Comparison of ENCODE assay signal across 8 mouse cellular contexts in genomic region chr4:43045285-43045658, GRCm38 (mm10). TPM values are rescaled to one million over a fixed set of nuclear protein-coding genes. Genes with fewer than 3 reads are reported as not detected.
DNase-seq lines count a peak whose midpoint lies in the region; ATAC-seq and TF ChIP-seq lines count a peak whose summit lies in the region.

No protein-coding gene starts in this region.

- no peaks in the 10 kb centered on the region for H3K9me3 ChIP-seq in heart, embryonic 10.5 days
- no peaks in the 10 kb centered on the region for H3K9me3 ChIP-seq in E14TG2a.4 (ENCODE audit: low read length)
- H3K9me3 ChIP-seq in forebrain, postnatal 0 days (ENCODE audit: low read length), result no peaks in the 10 kb centered on the region
- H3K9me3 ChIP-seq in liver, embryonic 16.5 days (replicated peaks; ENCODE audit: control insufficient read depth, low read length), result no peaks in the 10 kb centered on the region

- no peaks in the 10 kb centered on the region for H3K27me3 ChIP-seq in heart, embryonic 10.5 days (ENCODE audit: insufficient read depth, poor library complexity, severe bottlenecking)
- 0 out of 2 replicates have a peak, but pooled peaks cover 2% of the 10 kb centered on the region for H3K27me3 ChIP-seq in E14TG2a.4 (ENCODE audit: insufficient read depth, low read length)
- H3K27me3 ChIP-seq in forebrain, postnatal 0 days (ENCODE audit: insufficient read depth, low read length), result no peaks in the 10 kb centered on the region
- no peaks in the 10 kb centered on the region for H3K27me3 ChIP-seq in liver, embryonic 16.5 days (ENCODE audit: control insufficient read depth, insufficient read depth, low read depth, low read length)

- H3K36me3 ChIP-seq in heart, embryonic 10.5 days, result no peaks in the 10 kb centered on the region
- no peaks in the 10 kb centered on the region for H3K36me3 ChIP-seq in E14TG2a.4 (ENCODE audit: insufficient read depth, low read length)
- H3K36me3 ChIP-seq in forebrain, postnatal 0 days (ENCODE audit: insufficient read depth), result no peaks in the 10 kb centered on the region
- H3K36me3 ChIP-seq in liver, embryonic 16.5 days (ENCODE audit: control insufficient read depth, insufficient read depth), result no peaks in the 10 kb centered on the region

- no peak for TF ChIP-seq CTCF in E14TG2a.4 (conservative IDR thresholded peaks at IDR 0.05; ENCODE audit: low read length)
- TF ChIP-seq CTCF in forebrain, postnatal 0 days (IDR thresholded peaks at IDR 0.05; ENCODE audit: low read depth), result no peak

- DNase-seq in heart, embryonic 10.5 days (ENCODE audit: low spot score), result no peak
- DNase-seq in heart, adult 11 months, result no peak
- DNase-seq in forebrain, postnatal 0 days, result no peak
- no peak for DNase-seq in ovary, adult 18-20 months (ENCODE audit: low spot score)
- no peak for DNase-seq in spleen, postnatal 36 days (ENCODE audit: low spot score in 2 of 2)
- DNase-seq in gastrocnemius, postnatal 4 days (ENCODE audit: low spot score in 2 of 2), result no peak

- peaks cover 40% of the 10 kb centered on the region for H3K4me1 ChIP-seq in heart, embryonic 10.5 days
- H3K4me1 ChIP-seq in E14TG2a.4 (replicated peaks; ENCODE audit: low read depth, low read length), result peaks cover 45% of the 10 kb centered on the region
- peaks cover 8% of the 10 kb centered on the region for H3K4me1 ChIP-seq in forebrain, postnatal 0 days (ENCODE audit: insufficient read depth)
- peaks cover 26% of the 10 kb centered on the region for H3K4me1 ChIP-seq in liver, embryonic 16.5 days (ENCODE audit: control insufficient read depth, low read depth, low read length)

- H3K4me3 ChIP-seq in heart, embryonic 10.5 days, result peak overlapping the region; percentile 72
- peak overlapping the region; percentile 86 for H3K4me3 ChIP-seq in E14TG2a.4 (replicated peaks; ENCODE audit: low read length)
- peak overlapping the region; percentile 63 for H3K4me3 ChIP-seq in forebrain, postnatal 0 days (ENCODE audit: low read depth, low read length)
- H3K4me3 ChIP-seq in liver, embryonic 16.5 days (ENCODE audit: low read depth, low read length), result peak overlapping the region; percentile 68

- H3K9ac ChIP-seq in forebrain, postnatal 0 days, result peak overlapping the region; percentile 64
- H3K9ac ChIP-seq in liver, embryonic 16.5 days (ENCODE audit: low read depth, low read length), result peak overlapping the region; percentile 33; the same call in 1 of the 2 replicates

- WGBS in heart, embryonic 10.5 days, result 11% methylated on average over 13 of the region's 13 CpGs
- 1% methylated on average over 13 of the region's 13 CpGs for WGBS in forebrain, postnatal 0 days
- 8% methylated on average over 13 of the region's 13 CpGs for WGBS in liver, embryonic 16.5 days (ENCODE audit: insufficient replicate concordance)

- ATAC-seq in forebrain, postnatal 0 days, result peak; percentile 0; the same call in 1 of the 2 replicates
- ATAC-seq in liver, embryonic 16.5 days (ENCODE audit: low read depth), result no peak

- H3K4me2 ChIP-seq in forebrain, postnatal 0 days (ENCODE audit: low read depth), result peak overlapping the region; percentile 88
- peak overlapping the region; percentile 87 for H3K4me2 ChIP-seq in liver, embryonic 16.5 days (ENCODE audit: low read depth, low read length)

- peak overlapping the region; percentile 83; the same call in 1 of the 2 replicates for H3K27ac ChIP-seq in heart, embryonic 10.5 days
- peak overlapping the region; percentile 85 for H3K27ac ChIP-seq in forebrain, postnatal 0 days (ENCODE audit: low read depth, low read length)
- H3K27ac ChIP-seq in liver, embryonic 16.5 days (ENCODE audit: low read length), result peak overlapping the region; percentile 45

RNA-seq across cellular contexts. Expression of gene Fam214b, which starts 0.7 kb away (rescaled TPM):
- polyA plus RNA-seq in heart, embryonic 10.5 days (2016; fragmentation: Nextera tagmentation; extraction: Ambion mirVana), result 12.0 and 12.7 TPM in 2 replicates
- 35.7 and 42.3 TPM in 2 replicates for total RNA-seq in forebrain, postnatal 0 days (2014; rRNA removed)
- 23.4 and 30.9 TPM in 2 replicates for polyA plus RNA-seq in forebrain, postnatal 0 days (2015; fragmentation: Nextera tagmentation; extraction: Ambion mirVana)
- polyA plus RNA-seq in liver, embryonic 16.5 days (2015; fragmentation: Nextera tagmentation; extraction: Ambion mirVana), result 33.4 and 41.3 TPM in 2 replicates
- 10 to 100 TPM; 20.6 to 25.1 TPM for total RNA-seq in gastrocnemius, postnatal 4 days (2021)

RNA-seq across cellular contexts. Expression of gene Unc13b, which starts 13.5 kb away (rescaled TPM):
- polyA plus RNA-seq in heart, embryonic 10.5 days (2016; fragmentation: Nextera tagmentation; extraction: Ambion mirVana), result 7.1 and 8.5 TPM in 2 replicates
- 52.9 and 54.7 TPM in 2 replicates for total RNA-seq in forebrain, postnatal 0 days (2014; rRNA removed)
- polyA plus RNA-seq in forebrain, postnatal 0 days (2015; fragmentation: Nextera tagmentation; extraction: Ambion mirVana), result 3.3 and 6.2 TPM in 2 replicates
- 0.51 and 0.57 TPM in 2 replicates for polyA plus RNA-seq in liver, embryonic 16.5 days (2015; fragmentation: Nextera tagmentation; extraction: Ambion mirVana)
- 1 to 10 TPM; 5.9 to 7.2 TPM for total RNA-seq in gastrocnemius, postnatal 4 days (2021)

RNA-seq across cellular contexts. Expression of gene Stoml2, which starts 13.8 kb away (rescaled TPM):
- polyA plus RNA-seq in heart, embryonic 10.5 days (2016; fragmentation: Nextera tagmentation; extraction: Ambion mirVana), result 320 and 370 TPM in 2 replicates
- total RNA-seq in forebrain, postnatal 0 days (2014; rRNA removed), result 94.4 and 120 TPM in 2 replicates
- 233 and 240 TPM in 2 replicates for polyA plus RNA-seq in forebrain, postnatal 0 days (2015; fragmentation: Nextera tagmentation; extraction: Ambion mirVana)
- polyA plus RNA-seq in liver, embryonic 16.5 days (2015; fragmentation: Nextera tagmentation; extraction: Ambion mirVana), result 176 and 193 TPM in 2 replicates
- total RNA-seq in gastrocnemius, postnatal 4 days (2021), result 100 to 1,000 TPM in 1 of 2 experiments, 10 to 100 TPM in 1; 94.7 to 103 TPM

RNA-seq across cellular contexts. Expression of gene Pigo, which starts 19.7 kb away (rescaled TPM):
- polyA plus RNA-seq in heart, embryonic 10.5 days (2016; fragmentation: Nextera tagmentation; extraction: Ambion mirVana), result 18.4 and 21.0 TPM in 2 replicates
- 15.6 and 20.3 TPM in 2 replicates for total RNA-seq in forebrain, postnatal 0 days (2014; rRNA removed)
- polyA plus RNA-seq in forebrain, postnatal 0 days (2015; fragmentation: Nextera tagmentation; extraction: Ambion mirVana), result 16.5 and 21.9 TPM in 2 replicates
- 12.4 and 14.7 TPM in 2 replicates for polyA plus RNA-seq in liver, embryonic 16.5 days (2015; fragmentation: Nextera tagmentation; extraction: Ambion mirVana)
- total RNA-seq in gastrocnemius, postnatal 4 days (2021), result 10 to 100 TPM; 10.7 to 10.8 TPM

RNA-seq across cellular contexts. Expression of gene Fancg, which starts 35.0 kb away (rescaled TPM):
- polyA plus RNA-seq in heart, embryonic 10.5 days (2016; fragmentation: Nextera tagmentation; extraction: Ambion mirVana), result 13.9 and 18.0 TPM in 2 replicates
- 12.8 and 21.8 TPM in 2 replicates for total RNA-seq in forebrain, postnatal 0 days (2014; rRNA removed)
- polyA plus RNA-seq in forebrain, postnatal 0 days (2015; fragmentation: Nextera tagmentation; extraction: Ambion mirVana), result 10.9 and 12.4 TPM in 2 replicates
- 7.8 and 9.4 TPM in 2 replicates for polyA plus RNA-seq in liver, embryonic 16.5 days (2015; fragmentation: Nextera tagmentation; extraction: Ambion mirVana)
- 1 to 10 TPM; 5.5 to 8.7 TPM for total RNA-seq in gastrocnemius, postnatal 4 days (2021)
